Mouse (Mus musculus): ENCODE measurements at regions not wholly inside any gene's neighbourhood (a gene's known extent, or its start where the extent isn't known, plus 50 kb on each side); places are given as distances from the start of the nearest gene placed in this dataset.
"Not testable (repeated sequence)": the region's sequence is repeated elsewhere in the genome, so short reads cannot be mapped to it uniquely, and the experiment has no call there.

DNA sequence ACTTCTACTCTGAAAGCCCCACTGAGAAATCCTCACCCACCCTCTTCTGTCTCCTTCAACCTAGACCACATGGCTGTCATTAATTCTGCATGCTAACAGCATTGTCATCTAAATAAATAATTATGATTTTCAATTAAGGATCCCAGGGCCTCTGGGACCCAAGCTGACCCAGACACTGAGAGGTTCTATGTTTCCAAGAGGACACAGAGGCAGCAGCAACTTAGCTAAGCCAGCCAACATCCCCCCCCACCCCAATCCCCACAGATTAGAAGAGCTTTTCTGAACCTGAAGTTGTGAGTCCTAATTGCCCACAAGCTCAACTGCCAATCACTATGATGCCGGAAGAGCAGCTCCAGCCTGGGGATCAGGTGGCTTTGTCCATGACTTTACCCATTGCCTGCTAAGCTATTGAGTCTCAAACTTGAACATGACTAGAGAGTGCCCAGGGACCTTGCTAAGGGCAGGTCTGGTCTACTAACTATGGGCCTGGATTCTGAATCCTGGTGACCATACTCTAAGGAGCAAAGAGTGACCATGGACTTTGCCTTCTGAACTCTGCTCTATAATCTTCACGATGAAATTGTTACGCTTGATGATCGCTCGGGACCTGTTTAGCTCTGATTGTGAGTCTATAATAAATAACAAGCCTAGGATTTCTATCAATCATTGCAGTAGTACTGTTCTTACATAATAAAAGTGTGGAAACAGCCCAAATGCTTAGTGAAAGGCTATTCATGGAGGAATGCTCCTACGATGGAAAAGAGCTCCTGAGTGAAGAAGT is 115.4 kb downstream of the Dmrta2 start:
- Histone ChIP-seq H3K27me3 (no peaks in the 10 kb centered on the region), H3K9ac (no peak overlapping the region), H3K27ac (no peak overlapping the region), H3K9me3 (replicated peaks) (no peaks in the 10 kb centered on the region), H3K36me3 (no peaks in the 10 kb centered on the region), H3K4me2 (no peak overlapping the region), H3K4me3 (no peak overlapping the region), H3K4me1 (replicated peaks) (no peaks in the 10 kb centered on the region)
- no peak for ATAC-seq (replicated peaks; ENCODE audit: insufficient number of reproducible peaks, insufficient read depth, low FRiP score, low read depth)
- 88% methylated on average over 6 of the region's 6 CpGs for WGBS

DNA sequence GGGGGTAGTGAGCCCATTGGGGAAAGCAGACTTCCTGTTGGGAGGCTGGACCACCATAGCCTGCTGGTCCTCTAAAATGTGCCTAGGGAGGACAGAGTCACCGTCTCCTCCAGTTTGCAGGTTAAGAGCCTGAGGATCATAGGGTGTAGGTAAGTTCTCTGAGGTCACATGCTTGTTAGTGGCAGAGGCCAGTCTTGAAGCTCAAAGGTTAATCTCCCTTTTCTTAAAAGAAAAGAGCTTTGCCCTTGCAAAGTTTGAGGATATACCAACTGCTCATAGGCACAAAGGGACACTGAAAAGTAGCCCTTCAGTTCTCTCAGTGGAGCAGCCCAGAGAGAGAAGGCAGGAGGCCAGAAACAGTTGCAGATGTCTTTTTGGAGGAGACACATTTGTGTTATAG is 116.7 kb downstream of the Dmrta2 start:
- WGBS: 95% methylated on average over 1 of the region's 1 CpGs
- ATAC-seq (replicated peaks; ENCODE audit: insufficient number of reproducible peaks, insufficient read depth, low FRiP score, low read depth): no peak
- Histone ChIP-seq H3K36me3 (no peaks in the 10 kb centered on the region), H3K27ac (no peak overlapping the region), H3K4me3 (no peak overlapping the region), H3K9ac (no peak overlapping the region), H3K9me3 (replicated peaks) (no peaks in the 10 kb centered on the region), H3K4me2 (no peak overlapping the region), H3K27me3 (no peaks in the 10 kb centered on the region), H3K4me1 (replicated peaks) (no peaks in the 10 kb centered on the region)

DNA sequence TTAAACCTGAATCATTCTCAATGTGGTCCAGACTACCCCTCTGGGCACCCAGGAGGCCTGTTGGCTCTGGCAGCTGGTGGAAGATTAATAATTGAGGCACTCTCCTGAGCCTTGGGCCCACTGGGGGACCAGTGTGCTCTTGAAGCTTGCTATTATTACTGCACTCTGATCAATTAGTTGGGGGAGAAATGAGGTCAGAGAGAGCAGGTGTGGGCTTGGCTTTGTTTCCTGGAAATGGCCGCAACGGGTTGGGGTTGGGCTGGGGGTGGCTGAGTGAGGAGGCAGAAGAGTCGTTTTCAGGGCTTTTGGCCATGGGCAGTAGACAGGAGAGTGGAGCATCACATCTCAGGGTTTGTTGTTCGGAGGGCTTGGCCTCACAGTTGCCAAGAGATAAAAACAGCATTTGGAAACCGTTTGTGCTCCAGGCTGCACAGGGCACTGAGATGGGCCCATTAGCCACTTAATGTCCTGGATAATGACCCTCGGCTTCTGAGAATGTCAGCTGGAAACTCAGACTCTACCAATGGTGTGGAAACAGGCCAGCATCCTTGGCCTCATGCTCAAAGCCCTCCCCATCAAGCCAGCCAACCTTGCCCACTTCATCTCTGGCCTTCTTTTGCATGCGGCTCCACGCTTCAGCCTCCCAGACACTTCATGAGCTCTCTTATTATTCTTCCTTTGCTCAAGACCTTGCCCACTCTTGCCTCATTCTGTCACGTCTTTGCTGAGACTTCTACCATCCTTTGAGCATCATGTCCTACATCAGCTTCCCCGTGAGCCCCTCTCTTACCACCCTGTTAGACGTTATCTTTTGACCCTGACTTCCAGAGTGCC is 118.1 kb downstream of the Dmrta2 start:
- no peaks in the 10 kb centered on the region for H3K36me3 ChIP-seq
- H3K4me3 ChIP-seq: no peak overlapping the region
- no peak overlapping the region for H3K9ac ChIP-seq
- WGBS: 71% methylated on average over 11 of the region's 11 CpGs
- no peaks in the 10 kb centered on the region for H3K27me3 ChIP-seq
- H3K27ac ChIP-seq: no peak overlapping the region
- H3K9me3 ChIP-seq (replicated peaks): no peaks in the 10 kb centered on the region
- H3K4me2 ChIP-seq: no peak overlapping the region
- no peaks in the 10 kb centered on the region for H3K4me1 ChIP-seq (replicated peaks)
- ATAC-seq (replicated peaks; ENCODE audit: insufficient number of reproducible peaks, insufficient read depth, low FRiP score, low read depth): no peak; the same call in 1 of the 2 replicates

DNA sequence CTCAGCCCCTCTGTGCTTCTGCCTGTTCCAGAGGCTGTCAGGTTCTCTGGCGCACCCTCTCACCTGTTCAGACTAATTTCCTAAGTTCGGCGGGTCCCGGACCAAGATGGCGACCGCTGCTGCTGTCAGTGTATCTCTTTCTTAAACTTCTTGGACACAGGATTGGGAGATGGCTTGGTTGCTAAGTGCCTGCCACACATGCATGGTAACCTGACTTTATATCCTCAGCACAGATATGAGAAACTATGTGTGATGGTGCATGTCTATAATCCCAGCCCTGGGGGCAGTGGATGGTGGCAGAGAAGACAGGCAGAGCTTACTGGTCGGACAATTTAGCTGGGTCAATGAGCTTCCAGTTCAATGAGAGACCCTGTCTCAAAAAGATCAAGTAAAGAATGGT is 126.3 kb downstream of the Dmrta2 start:
- H3K4me3 ChIP-seq; H3K4me1 ChIP-seq (replicated peaks); H3K27me3 ChIP-seq; H3K9ac ChIP-seq; H3K27ac ChIP-seq; H3K36me3 ChIP-seq; H3K9me3 ChIP-seq (replicated peaks); ATAC-seq (replicated peaks; ENCODE audit: insufficient number of reproducible peaks, insufficient read depth, low FRiP score, low read depth); H3K4me2 ChIP-seq: not testable (repeated sequence)
- 88% methylated on average over 7 of the region's 7 CpGs for WGBS

DNA sequence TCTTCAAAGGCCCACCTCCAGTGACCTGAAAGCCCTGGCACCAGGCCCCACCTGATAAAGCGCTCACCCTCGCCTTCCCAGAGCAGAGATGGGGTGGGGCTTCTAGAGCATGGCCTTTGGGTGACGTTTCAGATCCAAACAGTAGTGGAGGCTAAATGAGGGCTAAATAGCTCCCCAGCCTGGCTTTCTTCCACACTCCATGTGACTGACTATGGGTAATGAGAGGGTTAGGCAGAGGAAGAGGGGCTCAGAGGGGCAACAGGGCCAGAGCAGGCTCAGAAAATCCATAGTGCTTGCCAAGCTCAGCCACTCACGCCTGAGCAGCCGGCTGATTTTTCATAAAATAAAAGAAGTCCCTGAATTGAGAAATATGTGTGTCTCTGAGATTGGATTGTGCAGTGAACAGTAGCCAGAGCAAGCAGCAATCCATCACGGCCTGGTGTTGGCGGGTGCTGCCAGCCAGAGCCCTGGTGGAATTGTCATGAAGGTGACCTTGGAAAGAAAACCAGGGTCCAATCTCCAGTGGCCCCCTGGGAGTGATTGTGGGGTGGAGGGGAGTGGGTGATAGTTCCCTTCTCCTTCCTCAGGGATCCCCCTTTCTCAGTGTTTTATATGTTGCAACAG is 128.9 kb downstream of the Dmrta2 start:
- Histone ChIP-seq H3K9me3 (replicated peaks) (no peaks in the 10 kb centered on the region), H3K27ac (no peak overlapping the region), H3K4me1 (replicated peaks) (no peaks in the 10 kb centered on the region), H3K4me2 (no peak overlapping the region), H3K4me3 (no peak overlapping the region), H3K27me3 (no peaks in the 10 kb centered on the region), H3K36me3 (no peaks in the 10 kb centered on the region), H3K9ac (no peak overlapping the region)
- WGBS: 69% methylated on average over 7 of the region's 7 CpGs
- ATAC-seq (replicated peaks; ENCODE audit: insufficient number of reproducible peaks, insufficient read depth, low FRiP score, low read depth): no peak

DNA sequence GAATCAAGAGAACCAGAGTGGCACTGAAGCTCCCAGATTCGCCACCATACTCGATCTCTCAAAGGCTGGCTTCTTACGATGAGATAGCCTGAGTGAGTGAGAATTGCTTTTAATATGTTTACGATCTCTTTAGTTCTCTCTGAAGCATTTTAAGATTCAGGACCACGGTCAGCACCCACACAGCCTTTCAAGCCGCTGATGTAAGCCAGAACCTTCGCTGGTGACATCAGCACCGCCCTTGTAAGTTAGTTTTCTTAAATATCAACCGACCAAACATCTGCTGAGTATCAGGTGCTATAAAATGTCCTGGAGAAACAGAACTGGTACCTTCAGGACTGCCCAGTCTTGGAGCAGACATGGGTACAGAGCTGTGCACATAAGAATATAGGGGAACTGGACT is 141.6 kb downstream of the Dmrta2 start:
- H3K27ac ChIP-seq: no peak overlapping the region
- no peak overlapping the region for H3K4me3 ChIP-seq
- ATAC-seq (replicated peaks; ENCODE audit: insufficient number of reproducible peaks, insufficient read depth, low FRiP score, low read depth): no peak
- no peaks in the 10 kb centered on the region for H3K4me1 ChIP-seq (replicated peaks)
- H3K4me2 ChIP-seq: no peak overlapping the region
- H3K9ac ChIP-seq: no peak overlapping the region
- WGBS: 19% methylated on average over 9 of the region's 9 CpGs
- H3K27me3 ChIP-seq: no peaks in the 10 kb centered on the region
- H3K9me3 ChIP-seq (replicated peaks): no peaks in the 10 kb centered on the region
- H3K36me3 ChIP-seq: no peaks in the 10 kb centered on the region

DNA sequence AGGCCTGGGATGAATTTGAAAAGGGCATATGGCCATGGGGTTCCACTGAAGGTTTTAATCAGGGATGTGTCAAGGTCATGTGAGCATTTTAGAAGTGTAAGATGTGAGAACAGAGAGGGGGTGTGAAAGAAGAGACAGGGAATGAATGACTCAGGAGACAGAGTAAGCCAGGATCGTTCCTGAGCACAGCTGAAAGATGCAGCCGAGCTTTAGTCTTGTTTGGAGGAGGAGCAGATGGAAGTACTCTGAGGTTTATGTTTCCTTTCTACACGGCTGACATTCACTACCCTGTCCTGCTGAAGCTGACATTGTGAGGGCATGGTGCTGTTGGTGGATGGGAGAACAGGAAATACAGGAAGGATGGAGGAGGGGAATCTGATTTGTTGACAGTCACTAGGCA is 142.0 kb downstream of the Dmrta2 start:
- Histone ChIP-seq H3K36me3 (no peaks in the 10 kb centered on the region), H3K4me3 (no peak overlapping the region), H3K27ac (no peak overlapping the region), H3K9me3 (replicated peaks) (no peaks in the 10 kb centered on the region), H3K4me1 (replicated peaks) (no peaks in the 10 kb centered on the region), H3K4me2 (no peak overlapping the region), H3K9ac (no peak overlapping the region), H3K27me3 (no peaks in the 10 kb centered on the region)
- WGBS: 39% methylated on average over 3 of the region's 3 CpGs
- no peak for ATAC-seq (replicated peaks; ENCODE audit: insufficient number of reproducible peaks, insufficient read depth, low FRiP score, low read depth)

DNA sequence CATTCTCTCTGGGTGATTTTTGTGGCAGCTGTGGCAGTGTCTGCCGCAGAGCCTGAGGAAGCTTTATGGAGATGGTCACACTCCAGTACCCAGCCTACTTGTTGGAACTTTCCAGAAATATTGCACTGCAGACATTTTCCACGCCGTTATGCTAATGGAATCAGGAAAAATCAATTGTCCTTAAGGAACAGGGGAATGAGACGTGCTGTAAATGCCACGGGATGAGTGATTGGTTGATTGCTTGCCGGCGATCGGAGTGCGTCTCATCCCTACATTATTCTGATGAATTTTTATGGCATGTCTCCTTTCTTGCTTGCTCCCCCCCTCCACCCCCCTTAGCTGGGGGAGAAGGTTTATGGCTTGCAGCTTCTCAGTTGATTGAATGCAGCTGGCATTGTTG is 142.9 kb downstream of the Dmrta2 start:
- WGBS: 72% methylated on average over 9 of the region's 9 CpGs
- H3K27me3 ChIP-seq: no peaks in the 10 kb centered on the region
- H3K27ac ChIP-seq: no peak overlapping the region
- ATAC-seq (replicated peaks; ENCODE audit: insufficient number of reproducible peaks, insufficient read depth, low FRiP score, low read depth): no peak
- no peak overlapping the region for H3K9ac ChIP-seq
- H3K9me3 ChIP-seq (replicated peaks): no peaks in the 10 kb centered on the region
- H3K4me2 ChIP-seq: no peak overlapping the region
- no peak overlapping the region for H3K4me3 ChIP-seq
- H3K36me3 ChIP-seq: no peaks in the 10 kb centered on the region
- no peaks in the 10 kb centered on the region for H3K4me1 ChIP-seq (replicated peaks)

DNA sequence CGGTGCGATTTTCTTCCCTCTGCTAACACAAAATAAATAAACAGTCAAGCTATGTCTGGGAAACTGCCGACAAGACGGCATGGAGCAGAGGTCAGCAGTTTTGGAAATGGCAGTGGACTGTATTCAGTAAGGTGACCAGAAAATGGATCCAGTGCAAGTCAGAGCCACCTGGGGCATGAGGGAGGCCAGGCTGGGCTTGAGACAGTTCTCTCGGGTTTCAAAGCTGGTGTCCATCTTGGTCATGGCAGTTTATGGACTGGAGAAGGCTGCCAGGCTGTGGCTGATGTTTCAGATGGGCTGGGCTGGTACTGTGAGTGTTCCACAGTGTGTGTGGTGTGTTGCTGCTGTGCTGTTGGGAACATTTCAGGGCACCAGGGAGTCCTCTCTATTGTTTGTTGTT is 143.6 kb downstream of the Dmrta2 start:
- Histone ChIP-seq H3K4me2 (no peak overlapping the region), H3K4me3 (no peak overlapping the region), H3K36me3 (no peaks in the 10 kb centered on the region), H3K9ac (no peak overlapping the region), H3K27ac (no peak overlapping the region), H3K9me3 (replicated peaks) (no peaks in the 10 kb centered on the region), H3K27me3 (no peaks in the 10 kb centered on the region), H3K4me1 (replicated peaks) (no peaks in the 10 kb centered on the region)
- no peak for ATAC-seq (replicated peaks; ENCODE audit: insufficient number of reproducible peaks, insufficient read depth, low FRiP score, low read depth)
- WGBS: 50% methylated on average over 5 of the region's 5 CpGs

DNA sequence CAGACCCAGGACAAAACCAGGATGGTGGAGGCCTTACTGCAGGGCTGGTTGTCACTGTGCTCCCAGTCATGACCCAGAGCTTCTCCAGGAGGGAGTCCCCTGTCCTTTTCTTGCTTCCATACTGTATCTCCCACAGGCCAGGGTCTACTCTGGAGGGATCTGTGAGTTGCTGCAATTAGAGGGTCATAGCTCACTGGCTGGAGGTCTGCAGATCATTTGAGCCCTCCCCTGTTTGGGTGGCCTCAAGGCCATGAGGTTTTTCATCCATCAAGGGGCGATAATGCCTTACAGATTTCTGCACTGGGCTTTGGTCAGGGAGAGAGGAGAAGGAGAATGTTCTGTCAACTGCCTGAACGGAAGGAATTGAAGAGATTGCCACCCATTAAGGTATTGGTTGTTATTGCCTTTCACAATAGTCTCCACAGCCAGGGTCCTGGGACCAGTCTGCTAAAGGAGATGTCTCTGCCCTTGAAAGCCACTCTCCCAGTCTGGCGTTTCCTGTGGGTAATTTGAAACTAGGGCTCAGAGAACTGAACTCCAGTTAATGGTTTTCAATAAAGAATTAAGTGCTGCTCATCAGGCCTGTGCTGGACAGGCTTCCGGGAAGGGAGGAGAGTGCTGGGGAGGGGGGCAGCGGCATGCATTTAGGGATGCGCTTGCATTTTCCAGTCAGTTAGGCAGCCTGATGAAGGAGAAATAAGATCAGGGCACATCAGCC is 147.4 kb downstream of the Dmrta2 start:
- Histone ChIP-seq H3K4me1 (replicated peaks) (no peaks in the 10 kb centered on the region), H3K4me2 (no peak overlapping the region), H3K27me3 (no peaks in the 10 kb centered on the region), H3K27ac (no peak overlapping the region), H3K9me3 (replicated peaks) (no peaks in the 10 kb centered on the region), H3K36me3 (no peaks in the 10 kb centered on the region), H3K9ac (no peak overlapping the region), H3K4me3 (no peak overlapping the region)
- ATAC-seq (replicated peaks; ENCODE audit: insufficient number of reproducible peaks, insufficient read depth, low FRiP score, low read depth): no peak
- WGBS: 45% methylated on average over 6 of the region's 6 CpGs

DNA sequence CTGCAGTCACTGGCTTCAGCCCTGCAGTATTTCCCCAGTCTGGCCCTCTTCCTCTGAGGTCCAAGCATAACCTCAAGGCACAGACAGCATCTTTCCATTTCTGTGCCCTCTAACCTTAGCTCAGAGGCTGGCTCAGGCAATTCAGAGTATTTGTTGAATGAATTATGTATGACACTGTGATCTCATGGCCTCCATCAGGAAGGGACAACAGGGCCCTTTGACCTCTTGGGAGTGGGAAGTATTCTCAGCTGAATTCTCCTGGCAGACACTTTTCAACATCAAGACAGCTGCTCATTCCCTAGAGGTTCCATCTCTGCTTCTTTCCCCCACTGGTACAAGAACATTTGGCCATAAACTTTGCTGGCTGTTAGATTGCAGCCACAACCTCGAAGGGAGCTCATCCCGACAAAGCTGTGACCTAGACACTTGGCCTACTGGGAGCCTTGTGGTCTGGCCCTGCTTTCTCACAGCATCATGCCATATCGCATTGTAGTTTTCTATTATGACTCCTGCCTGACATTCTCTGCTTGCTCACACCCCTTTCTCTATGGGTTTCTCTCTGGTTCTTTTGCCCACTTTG is 150.2 kb downstream of the Dmrta2 start:
- Histone ChIP-seq H3K36me3 (no peaks in the 10 kb centered on the region), H3K9me3 (replicated peaks) (no peaks in the 10 kb centered on the region), H3K27me3 (no peaks in the 10 kb centered on the region), H3K4me2 (no peak overlapping the region), H3K27ac (no peak overlapping the region), H3K4me3 (no peak overlapping the region), H3K4me1 (replicated peaks) (no peaks in the 10 kb centered on the region), H3K9ac (no peak overlapping the region)
- 70% methylated on average over 3 of the region's 3 CpGs for WGBS
- ATAC-seq (replicated peaks; ENCODE audit: insufficient number of reproducible peaks, insufficient read depth, low FRiP score, low read depth): no peak

Measured in heart, embryonic 15.5 days (tissue).